Mouse (Mus musculus): ENCODE results near the gene Nkain1.

GRCm38 (mm10) chr4:130532347-130532746, 41.6 kb downstream of the Nkain1 start:
- TF ChIP-seq TAL1 (IDR thresholded peaks at IDR 0.05; ENCODE audit: low read length) (no peak), GATA1 (IDR thresholded peaks at IDR 0.05; ENCODE audit: low read length) (no peak)

All from erythroblast, embryonic 14.5 days (primary cell).